Mouse (Mus musculus) gonadal fat pad, adult 2 months (tissue): ENCODE results near the gene Pde11a. TPM values are rescaled to one million over a fixed set of nuclear protein-coding genes. Genes with fewer than 3 reads are reported as not detected.

Experiments
- DNase-seq: peaks from one replicate; pipeline ENCODE4 v3.0.0-alpha.2; 2012; ENCODE audit warnings: low read depth
- polyA plus RNA-seq: library from polyadenylated mRNA; depleted of rRNA; stranded (reverse); fragments of >200 nt; gene quantifications from 2 replicates; pipeline ENCODE4 v1.2.3, GENCODE M21; 2012; rRNA removed

Pde11a gene
- polyA plus RNA-seq, 1 experiment: 1.0 TPM

DNA sequence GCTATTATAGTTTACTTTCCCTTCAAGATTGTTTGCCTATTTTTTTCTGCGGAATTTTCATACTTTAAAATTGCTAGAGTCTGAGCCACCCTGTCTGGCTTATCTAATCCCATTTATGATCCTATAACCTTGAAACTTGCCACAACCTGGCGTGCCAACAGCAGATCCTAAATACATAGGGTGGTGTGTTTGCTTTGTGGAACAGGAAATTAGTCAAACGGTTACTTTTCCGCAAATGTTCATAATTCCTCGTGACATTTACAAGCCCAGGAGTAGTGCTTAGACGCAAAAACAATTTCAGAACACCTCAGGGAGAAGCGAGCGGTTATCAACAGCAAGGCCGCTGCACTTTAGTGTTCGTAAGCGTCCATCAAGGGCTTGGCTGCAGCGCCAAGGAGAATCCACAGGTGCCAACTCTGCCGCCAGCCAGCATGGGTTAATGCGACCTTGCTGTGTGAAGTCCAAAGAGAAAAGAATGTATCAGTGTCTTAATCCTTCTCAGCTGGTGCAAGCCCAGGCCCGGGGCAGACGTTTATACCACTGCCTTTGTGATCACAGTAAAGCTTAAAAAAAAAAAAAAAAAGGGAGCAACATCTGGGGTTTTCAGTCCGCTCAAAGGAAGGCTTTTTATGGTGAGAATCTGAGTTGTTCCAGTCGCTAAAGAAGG is 379.3 kb downstream of the Pde11a start:
- no peak for DNase-seq

DNA sequence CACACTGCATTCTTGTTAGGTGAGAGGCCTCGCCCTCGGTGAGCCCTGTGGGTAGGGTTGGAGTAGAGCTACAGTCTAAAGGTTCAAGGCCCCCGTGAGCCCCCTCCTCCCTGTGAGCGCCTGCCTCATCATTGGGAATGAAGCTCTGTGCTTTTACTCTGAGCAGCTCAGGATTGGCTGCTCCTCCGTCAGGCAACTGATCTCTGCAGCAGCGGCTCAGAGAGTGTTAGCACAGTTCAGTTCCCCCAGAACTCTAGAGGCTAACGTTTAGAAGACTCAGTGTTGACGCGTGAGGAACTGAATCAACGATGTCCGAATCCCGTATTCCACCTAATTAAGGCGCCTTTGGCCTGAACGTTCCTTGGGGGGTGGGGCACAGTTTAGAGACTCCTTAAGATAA is 382.9 kb downstream of the Pde11a start:
- no peak for DNase-seq

DNA sequence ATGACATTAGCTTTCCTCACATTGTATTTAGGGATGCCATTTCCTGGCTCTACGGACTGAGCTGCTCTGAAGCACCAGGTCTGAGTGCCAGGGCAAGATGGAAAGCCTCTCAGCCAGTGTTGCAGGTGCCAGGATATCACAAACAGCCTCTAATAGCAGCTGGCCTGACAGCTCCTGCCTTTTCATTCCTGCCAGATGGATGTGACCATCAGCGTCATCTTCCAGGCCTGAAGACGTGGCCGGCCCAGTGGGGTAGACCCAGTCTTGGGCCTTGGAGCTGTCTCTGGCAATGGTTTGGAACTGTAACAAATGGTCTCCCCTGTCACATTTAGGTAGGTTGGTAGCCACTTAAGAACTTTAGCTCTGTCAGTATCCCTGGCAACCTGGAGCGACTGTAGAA is 385.3 kb downstream of the Pde11a start:
- DNase-seq: no peak

DNA sequence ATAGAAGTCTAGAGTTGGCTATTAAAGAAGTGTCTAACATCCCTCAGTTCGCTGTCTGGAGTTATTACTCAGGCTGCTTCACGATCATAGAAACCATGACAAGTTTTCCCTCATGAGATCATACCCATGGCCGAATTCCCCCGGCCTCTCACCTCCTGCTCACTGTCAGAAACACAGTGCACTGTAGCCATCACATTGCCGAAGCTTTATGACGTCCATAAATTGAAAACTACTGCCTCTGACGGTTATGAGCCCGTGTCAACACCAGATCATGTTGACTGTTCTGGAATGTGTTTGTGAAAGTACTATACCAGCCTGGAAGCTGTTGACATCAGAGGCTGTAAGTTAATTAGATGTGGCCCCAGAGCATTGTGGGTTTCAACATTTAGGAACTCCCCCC is 387.9 kb downstream of the Pde11a start:
- DNase-seq: no peak

Other genes with a start within 250 kb of the Pde11a start
- gene Cyct, start 21.7 kb upstream of the Pde11a start, polyA plus RNA-seq: not detected in 2 replicates
- gene Rbm45, start 31.2 kb upstream of the Pde11a start, polyA plus RNA-seq: 12.6 and 13.1 TPM in 2 replicates
- 10.4 and 15.5 TPM in 2 replicates for gene Osbpl6, start 67.7 kb upstream of the Pde11a start, polyA plus RNA-seq